ENCODE assay signal across 9 mouse cellular contexts in the genomic region with DNA sequence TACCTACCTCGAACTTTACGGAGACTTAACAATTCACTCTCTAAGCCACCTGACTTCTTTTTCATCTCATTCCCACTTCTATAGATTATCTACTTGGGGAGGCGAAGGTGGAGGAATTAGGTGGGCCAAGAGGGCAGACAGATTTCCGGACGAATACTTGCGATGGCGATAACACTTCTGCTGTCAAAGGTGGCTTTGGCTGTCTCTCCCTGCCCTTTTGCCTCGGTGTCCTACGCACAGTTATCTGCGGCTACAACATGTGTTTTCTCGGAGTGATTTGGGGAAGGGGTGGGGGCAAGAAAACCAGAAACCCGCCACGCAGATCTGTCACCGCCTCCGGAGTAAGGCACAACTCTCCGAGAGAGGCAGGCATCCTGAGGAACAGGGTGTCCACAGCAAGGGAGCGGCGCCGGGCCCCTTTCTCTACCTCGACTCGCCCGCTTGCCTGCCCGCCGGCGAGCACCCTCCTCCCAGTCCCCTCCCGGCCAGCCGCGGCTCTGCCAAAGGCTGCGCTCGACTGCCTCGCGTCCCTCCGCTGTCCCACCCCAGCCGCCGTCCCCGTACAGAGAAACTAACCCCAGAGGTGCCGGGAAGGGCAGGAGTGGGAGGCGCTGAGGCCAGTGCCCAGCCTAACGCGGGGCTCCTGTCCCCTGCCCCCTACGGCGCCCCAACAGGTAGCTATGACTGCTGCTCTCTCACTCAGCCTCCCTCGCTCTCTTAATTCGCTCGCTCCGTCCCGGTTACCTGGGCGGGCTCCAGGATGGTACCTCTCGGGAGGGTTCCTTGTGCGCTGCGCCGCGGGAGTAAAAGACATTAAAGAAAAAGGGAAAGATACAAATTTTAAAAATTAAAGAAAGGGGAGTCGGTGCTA. TPM values are rescaled to one million over a fixed set of nuclear protein-coding genes. Genes with fewer than 3 reads are reported as not detected.
DNase-seq lines count a peak whose midpoint lies in the region; ATAC-seq lines count a peak whose summit lies in the region.
"Had no signal": no experiment of that assay in that cellular context is flagged by ENCODE, and none has a peak within 500 bp of the region (broad histone marks: within the 10 kb centered on the region; RNA-seq: fewer than 3 reads in every experiment).

No protein-coding gene starts in this region.

- no peaks in the 10 kb centered on the region for H3K9me3 ChIP-seq in embryonic facial prominence, embryonic 14.5 days (ENCODE audit: control insufficient read depth, low read length)
- H3K9me3 ChIP-seq in liver, embryonic 13.5 days (replicated peaks) = no peaks in the 10 kb centered on the region
- no peaks in the 10 kb centered on the region for H3K9me3 ChIP-seq in neural tube, embryonic 11.5 days (ENCODE audit: control insufficient read depth, low read length)

- H3K4me1 ChIP-seq in embryonic facial prominence, embryonic 14.5 days (ENCODE audit: control insufficient read depth, insufficient read depth, low read length) = peaks cover 8% of the 10 kb centered on the region
- peaks cover 38% of the 10 kb centered on the region for H3K4me1 ChIP-seq in liver, embryonic 13.5 days (replicated peaks)
- H3K4me1 ChIP-seq in neural tube, embryonic 11.5 days (ENCODE audit: control insufficient read depth, insufficient read depth, low read length) = peaks cover 30% of the 10 kb centered on the region

- peak overlapping the region; percentile 99 for H3K4me2 ChIP-seq in embryonic facial prominence, embryonic 14.5 days (ENCODE audit: low read depth, low read length)
- peak overlapping the region; percentile 97 for H3K4me2 ChIP-seq in liver, embryonic 13.5 days
- peak overlapping the region; percentile 81 for H3K4me2 ChIP-seq in neural tube, embryonic 11.5 days (ENCODE audit: low read depth)

- peak overlapping the region; percentile 64 for H3K4me3 ChIP-seq in embryonic facial prominence, embryonic 14.5 days (ENCODE audit: low read depth, low read length)
- peak overlapping the region; percentile 71 for H3K4me3 ChIP-seq in liver, embryonic 13.5 days (replicated peaks)
- H3K4me3 ChIP-seq in neural tube, embryonic 11.5 days (ENCODE audit: low read depth, low read length) = peak overlapping the region; percentile 72

- H3K36me3 ChIP-seq in embryonic facial prominence, embryonic 14.5 days (ENCODE audit: control insufficient read depth, insufficient read depth, low read length) = no peaks in the 10 kb centered on the region
- H3K36me3 ChIP-seq in liver, embryonic 13.5 days = no peaks in the 10 kb centered on the region
- H3K36me3 ChIP-seq in neural tube, embryonic 11.5 days (ENCODE audit: control insufficient read depth, insufficient read depth, low read length) = no peaks in the 10 kb centered on the region

- peak overlapping the region; percentile 75 for H3K9ac ChIP-seq in embryonic facial prominence, embryonic 14.5 days (ENCODE audit: low read depth, low read length)
- H3K9ac ChIP-seq in liver, embryonic 13.5 days = peak overlapping the region; percentile 54
- H3K9ac ChIP-seq in neural tube, embryonic 11.5 days (ENCODE audit: low read length) = peak overlapping the region; percentile 73

- peak; percentile 38 for ATAC-seq in embryonic facial prominence, embryonic 14.5 days (ENCODE audit: low read depth)
- peak; percentile 30 for ATAC-seq in liver, embryonic 13.5 days (ENCODE audit: low read depth)
- ATAC-seq in neural tube, embryonic 11.5 days (ENCODE audit: insufficient read depth, low FRiP score, low TSS enrichment) = peak; percentile 58

- peak; percentile 60 for DNase-seq in ovary, postnatal 36 days (ENCODE audit: low spot score)
- no peak for DNase-seq in ovary, postnatal 10 days (ENCODE audit: low spot score)
- peak; percentile 48 for DNase-seq in embryonic facial prominence, embryonic 14.5 days (ENCODE audit: low spot score)
- DNase-seq in heart, adult 8-10 months (ENCODE audit: low spot score) = peak; percentile 31
- DNase-seq in kidney, adult 11 months = peak; percentile 58
- no peak for DNase-seq in liver, embryonic 13.5 days
- peak; percentile 72 for DNase-seq in neural tube, embryonic 11.5 days (ENCODE audit: low spot score)
- DNase-seq in thymus, postnatal 4 days = peak; percentile 58

- WGBS in embryonic facial prominence, embryonic 14.5 days = under 1% methylated on average over 35 of the region's 54 CpGs
- under 1% methylated on average over 54 of the region's 54 CpGs for WGBS in liver, embryonic 13.5 days (ENCODE audit: insufficient replicate concordance)
- WGBS in neural tube, embryonic 11.5 days = under 1% methylated on average over 43 of the region's 54 CpGs

- peak overlapping the region; percentile 94 for H3K27ac ChIP-seq in embryonic facial prominence, embryonic 14.5 days (replicated peaks; ENCODE audit: low read depth, low read length)
- H3K27ac ChIP-seq in liver, embryonic 13.5 days = no peak overlapping the region
- peak overlapping the region; percentile 82 for H3K27ac ChIP-seq in neural tube, embryonic 11.5 days (ENCODE audit: low read depth, low read length)
- H3K27ac ChIP-seq: macrophage had no signal

- H3K27me3 ChIP-seq in embryonic facial prominence, embryonic 14.5 days (replicated peaks; ENCODE audit: control insufficient read depth, insufficient read depth, low read length) = peaks cover 62% of the 10 kb centered on the region
- H3K27me3 ChIP-seq in liver, embryonic 13.5 days = peaks cover 88% of the 10 kb centered on the region
- H3K27me3 ChIP-seq in neural tube, embryonic 11.5 days (ENCODE audit: control insufficient read depth, insufficient read depth, low read length) = peaks cover 32% of the 10 kb centered on the region

RNA-seq across cellular contexts. Expression of a gene that starts 5.0 kb away (rescaled TPM):
- polyA plus RNA-seq in embryonic facial prominence, embryonic 14.5 days (2014; fragmentation: Nextera tagmentation; extraction: Ambion mirVana) = 46.1 and 49.9 TPM in 2 replicates
- total RNA-seq in heart, adult 8-10 months (2022) = 10 to 100 TPM; 21.3 to 32.2 (median 26.4) TPM
- polyA plus RNA-seq in liver, embryonic 13.5 days (2015; fragmentation: Nextera tagmentation; extraction: Ambion mirVana) = 62.9 and 71.9 TPM in 2 replicates
- 79.3 and 82.6 TPM in 2 replicates for polyA plus RNA-seq in neural tube, embryonic 11.5 days (2014; fragmentation: Nextera tagmentation; extraction: Ambion mirVana)
- polyA plus RNA-seq: macrophage had no signal

RNA-seq across cellular contexts. Expression of a gene that starts 5.6 kb away (rescaled TPM):
- 244 and 274 TPM in 2 replicates for polyA plus RNA-seq in embryonic facial prominence, embryonic 14.5 days (2014; fragmentation: Nextera tagmentation; extraction: Ambion mirVana)
- 10 to 100 TPM; 46.4 to 58.6 (median 54.4) TPM for total RNA-seq in heart, adult 8-10 months (2022)
- 144 and 162 TPM in 2 replicates for polyA plus RNA-seq in liver, embryonic 13.5 days (2015; fragmentation: Nextera tagmentation; extraction: Ambion mirVana)
- polyA plus RNA-seq in neural tube, embryonic 11.5 days (2014; fragmentation: Nextera tagmentation; extraction: Ambion mirVana) = 338 and 365 TPM in 2 replicates

RNA-seq across cellular contexts. Expression of a gene that starts 50.8 kb away (rescaled TPM):
- 0.43 and 0.88 TPM in 2 replicates for polyA plus RNA-seq in embryonic facial prominence, embryonic 14.5 days (2014; fragmentation: Nextera tagmentation; extraction: Ambion mirVana)
- total RNA-seq in heart, adult 8-10 months (2022) = 1 to 10 TPM in 2 of 4 experiments, under 1 TPM in 2; 0.57 to 1.3 (median 0.98) TPM
- polyA plus RNA-seq in liver, embryonic 13.5 days (2015; fragmentation: Nextera tagmentation; extraction: Ambion mirVana) = 0.62 and 1.3 TPM in 2 replicates
- polyA plus RNA-seq in neural tube, embryonic 11.5 days (2014; fragmentation: Nextera tagmentation; extraction: Ambion mirVana) = 0.74 and 1.3 TPM in 2 replicates

Comparison
In these comparisons a context has a peak if more than half of its experiments do, and no peak if none do; other contexts are left out.
1. DNase-seq: peak in ovary, postnatal 36 days (single experiment), embryonic facial prominence, embryonic 14.5 days (single experiment), heart, adult 8-10 months (single experiment), kidney, adult 11 months (single experiment), neural tube, embryonic 11.5 days (single experiment) and thymus, postnatal 4 days (single experiment); none in ovary, postnatal 10 days (single experiment) and liver, embryonic 13.5 days (single experiment).
2. Peak in every context shown above with its lines, with median percentiles within 50 percentile points of each other: ATAC-seq, H3K4me2 ChIP-seq, H3K4me3 ChIP-seq and H3K9ac ChIP-seq.